In the genomic region with DNA sequence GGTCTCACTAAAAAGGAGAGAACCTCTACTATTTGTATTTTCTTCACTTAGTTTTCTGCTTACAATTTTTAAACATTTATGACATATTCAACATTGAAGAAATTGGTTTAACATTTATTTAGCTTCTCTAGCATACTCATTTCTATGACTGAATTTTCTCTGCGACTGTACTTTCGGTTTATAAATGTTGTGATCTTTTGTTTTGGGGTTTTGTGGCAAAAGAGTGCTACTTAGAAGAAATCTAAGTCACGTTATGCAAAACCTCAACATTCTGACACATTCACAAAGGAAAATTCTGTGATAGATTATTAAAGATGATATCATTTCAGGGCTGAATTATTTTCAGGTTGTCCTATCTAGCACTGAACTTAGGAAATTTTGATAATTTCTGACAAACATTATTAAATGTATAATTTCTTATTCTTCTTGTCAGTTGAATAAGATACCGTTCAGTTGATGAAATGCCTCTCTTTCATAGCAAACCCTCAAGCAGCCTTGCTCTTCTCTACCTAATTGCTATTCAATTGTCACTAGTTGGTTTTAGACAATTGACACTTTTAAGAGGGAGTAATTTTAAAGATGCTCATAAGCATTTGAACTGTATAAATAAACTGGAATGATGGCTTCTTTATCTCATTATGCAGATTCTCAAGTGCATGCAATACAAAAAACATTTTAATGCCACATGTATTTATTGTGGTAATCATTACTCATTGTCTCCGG, we compare ENCODE assay signal across 16 mouse cellular contexts.
"Had no signal": no experiment of that assay in that cellular context is flagged by ENCODE, and none has a peak within 500 bp of the region (broad histone marks: within the 10 kb centered on the region; RNA-seq: fewer than 3 reads in every experiment).

No protein-coding gene starts in this region.

- H3K9me3 ChIP-seq: limb, embryonic 12.5 days; liver, embryonic 13.5 days; lung, embryonic 15.5 days; megakaryocyte, embryonic 14.5 days; midbrain, embryonic 15.5 days; neural tube, embryonic 13.5 days had no signal

- H3K27me3 ChIP-seq: limb, embryonic 12.5 days; liver, embryonic 13.5 days; lung, embryonic 15.5 days; megakaryocyte, embryonic 14.5 days; midbrain, embryonic 15.5 days; neural tube, embryonic 13.5 days had no signal

- H3K4me1 ChIP-seq: limb, embryonic 12.5 days; liver, embryonic 13.5 days; lung, embryonic 15.5 days; megakaryocyte, embryonic 14.5 days; midbrain, embryonic 15.5 days; neural tube, embryonic 13.5 days had no signal

- H3K36me3 ChIP-seq: liver, embryonic 13.5 days; lung, embryonic 15.5 days; midbrain, embryonic 15.5 days had no signal

- DNase-seq: kidney, postnatal 10 days; kidney, postnatal 4 days; liver; liver, embryonic 13.5 days; liver, postnatal 0 days; lung, postnatal 14 days; right cerebral cortex, postnatal 14 days; thymus, postnatal 14 days had no signal

- H3K9ac ChIP-seq: limb, embryonic 12.5 days; liver, embryonic 13.5 days; liver, postnatal 0 days; lung, embryonic 15.5 days; midbrain, embryonic 15.5 days; neural tube, embryonic 13.5 days had no signal

- ATAC-seq: liver, postnatal 0 days; midbrain, embryonic 15.5 days had no signal

- H3K27ac ChIP-seq: layer of hippocampus, adult 2 months; limb, embryonic 12.5 days; liver, embryonic 13.5 days; lung, embryonic 15.5 days; macrophage; midbrain, embryonic 15.5 days; neural tube, embryonic 13.5 days had no signal

- H3K4me3 ChIP-seq: layer of hippocampus, adult 2 months; limb, embryonic 12.5 days; liver, embryonic 13.5 days; lung, embryonic 15.5 days; megakaryocyte, embryonic 14.5 days; midbrain, embryonic 15.5 days; neural tube, embryonic 13.5 days had no signal

- H3K4me2 ChIP-seq: limb, embryonic 12.5 days; liver, embryonic 13.5 days; lung, embryonic 15.5 days; midbrain, embryonic 11.5 days; midbrain, embryonic 15.5 days; neural tube, embryonic 13.5 days had no signal
